Mouse (Mus musculus) kidney, adult 10 weeks (tissue): ENCODE measurements around the gene Enpp3. TPM values are rescaled to one million over a fixed set of nuclear protein-coding genes. Genes with fewer than 3 reads are reported as not detected.

Experiments used
- polyA plus RNA-seq: library from polyadenylated mRNA; stranded (reverse); fragments of 350-450 nt; fragmentation: Illumina TruSeq; extraction: RNeasy Lipid Tissue Mini Kit (QIAGEN cat#74804); gene quantifications from one replicate; pipeline ENCODE4 v1.2.3, GENCODE M21; 2014; ENCODE audit warnings: low read depth, low replicate concordance

Enpp3 gene
- 49.7 TPM for polyA plus RNA-seq

GRCm38 (mm10) chr10:24842676-24843075 lies at the start of gene Enpp3:
TSS of gene Enpp3 (minus strand) at chr10:24842823.

GRCm38 (mm10) chr10:24869760-24870290 lies 27.2 kb upstream of the Enpp3 start, which contains the start of gene Med23:
TSS of gene Med23 (plus strand) at chr10:24869986.

Other genes starting within 250 kb of the Enpp3 start
- gene Ccn2, start 247.4 kb downstream of the Enpp3 start, polyA plus RNA-seq, result 174 TPM
- gene Enpp1, start 130.7 kb downstream of the Enpp3 start, polyA plus RNA-seq, result 51.3 TPM
- gene Med23, start 27.2 kb upstream of the Enpp3 start, polyA plus RNA-seq, result 22.9 TPM
- not detected for gene Arg1, start 84.7 kb upstream of the Enpp3 start, polyA plus RNA-seq